Mouse (Mus musculus) spleen, postnatal 4 days (tissue): ENCODE results near the gene Tbcd.
A peak's percentile ranks its signal among the peaks of the same experiment; 100 is the strongest.

Experiments used
- DNase-seq, 2 experiments: peaks; one replicate each; pipeline ENCODE4 v3.0.0; 2022; ENCODE audit warnings: low spot score in 2 of 2

The Tbcd gene

DNA sequence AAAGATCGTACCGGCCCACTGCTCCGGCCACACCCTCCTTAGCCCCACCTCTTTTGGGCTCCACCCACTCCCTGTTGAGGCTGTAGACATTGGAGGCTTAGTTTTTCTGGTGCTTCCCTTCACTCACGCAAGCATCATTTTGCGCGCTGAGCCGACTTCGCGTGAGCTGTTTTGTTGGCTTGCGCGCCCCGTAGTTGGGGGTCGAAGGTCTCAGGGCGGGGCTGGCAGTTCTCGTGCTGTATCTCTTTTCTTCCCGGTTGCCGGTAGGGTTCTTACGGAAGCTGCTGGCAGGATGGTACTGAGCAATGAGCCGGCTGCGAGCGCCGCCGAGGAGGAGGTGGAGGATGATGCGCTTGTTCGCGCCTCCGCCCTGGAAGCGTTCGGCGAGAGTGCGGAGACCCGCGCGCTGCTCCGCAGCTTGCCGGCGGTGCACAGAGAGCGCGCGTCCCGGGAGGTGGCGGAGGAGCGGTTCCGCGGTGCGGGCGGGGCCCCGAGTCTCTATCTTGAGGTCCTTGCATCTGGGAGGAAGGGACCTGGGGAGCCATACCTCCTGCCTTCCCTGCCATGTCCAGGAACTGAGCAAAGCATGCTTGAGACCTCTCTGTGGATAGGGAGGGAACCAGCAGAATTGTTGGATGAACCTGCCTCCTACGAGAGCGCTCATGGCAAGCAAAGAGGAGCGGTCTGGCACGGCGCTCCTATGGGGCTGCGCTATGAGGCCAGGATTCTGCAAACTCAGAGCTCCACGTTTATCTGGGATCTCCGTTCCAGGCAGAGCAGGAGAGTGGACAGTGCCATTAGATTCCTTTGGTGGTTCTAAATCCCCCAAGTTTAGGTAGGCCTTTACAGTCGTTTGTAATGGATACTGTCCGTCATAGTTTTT is at the start of gene Tbcd:
Gene Tbcd, plus strand, starts transcription at position 197 of the 883 bp plus-strand sequence.
- DNase-seq, result peak; percentile 94 to 97

DNA sequence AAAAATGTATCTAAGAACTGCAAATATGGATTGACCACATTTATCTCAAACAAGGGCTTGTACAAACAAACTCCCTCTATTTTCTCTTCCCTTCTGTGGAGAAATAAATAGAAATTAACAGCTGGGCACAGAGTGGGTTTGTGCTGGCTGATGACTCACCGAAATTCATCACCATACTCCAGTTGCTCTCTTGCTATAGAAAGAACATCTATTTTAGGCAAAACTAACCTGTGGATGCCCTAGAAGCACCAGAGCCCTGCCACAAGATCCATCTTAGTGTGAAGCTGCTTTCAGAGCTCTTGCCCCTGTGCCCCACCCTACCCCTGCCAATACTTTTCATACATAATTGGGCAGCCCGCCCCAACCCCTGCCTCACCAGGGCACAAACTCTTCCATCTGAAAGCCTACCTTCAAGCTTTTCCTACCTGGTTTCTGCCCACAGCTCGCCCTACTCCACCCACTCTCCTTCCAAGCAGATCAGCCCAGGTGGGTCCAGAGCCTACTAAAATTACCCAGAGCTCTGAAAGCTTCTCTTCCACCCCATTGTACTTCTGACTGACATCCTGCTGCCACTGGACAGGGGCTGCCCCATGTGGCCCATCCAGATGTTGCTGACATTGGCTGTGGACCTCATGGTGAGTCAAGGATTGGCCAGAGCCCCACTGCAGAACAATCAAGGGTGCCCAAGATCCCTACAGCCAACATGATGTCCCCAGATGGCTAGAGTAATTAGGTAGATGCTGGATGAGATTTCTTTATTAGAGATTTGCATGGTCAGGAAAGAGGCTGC is 44.2 kb upstream of the Tbcd start:
- no peak for DNase-seq

DNA sequence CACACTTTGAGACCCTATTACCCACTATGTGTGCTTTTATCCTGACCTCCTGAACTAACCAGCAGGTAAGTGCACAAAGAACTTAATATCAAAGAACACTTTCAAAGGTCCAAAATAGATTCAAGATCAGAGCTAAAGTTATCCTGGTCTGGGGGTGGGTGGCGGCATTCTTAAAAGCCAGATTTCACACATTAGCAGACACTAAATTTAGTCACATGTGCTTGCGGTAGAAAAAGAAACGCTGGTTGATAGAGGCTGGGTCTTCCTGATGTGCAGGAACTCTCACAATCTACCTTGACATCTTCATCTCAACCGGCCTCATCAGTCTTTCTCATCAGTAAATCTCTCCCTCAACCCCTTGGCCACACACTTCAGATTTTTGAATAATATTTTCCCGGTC is 37.0 kb upstream of the Tbcd start:
- no peak for DNase-seq

DNA sequence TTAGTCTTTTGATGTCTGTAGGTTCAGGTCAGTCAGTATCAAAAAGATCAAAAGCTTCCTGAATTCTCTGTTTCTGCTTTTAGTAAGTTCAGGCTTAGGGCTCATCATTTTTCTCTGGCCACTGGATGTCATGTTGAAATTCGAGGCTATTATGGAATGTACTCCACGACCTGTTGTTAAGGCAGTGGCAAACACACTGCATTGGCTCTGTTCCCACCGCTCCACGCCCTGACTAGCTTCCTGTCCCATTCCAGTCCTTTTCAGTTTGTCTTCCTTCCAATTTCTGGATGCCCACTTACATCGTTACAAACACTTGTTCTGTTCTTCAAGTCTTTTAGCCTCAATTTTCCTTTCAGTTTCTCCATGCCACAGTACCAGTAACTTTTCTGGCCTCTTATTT is 36.4 kb upstream of the Tbcd start:
- DNase-seq, result no peak

DNA sequence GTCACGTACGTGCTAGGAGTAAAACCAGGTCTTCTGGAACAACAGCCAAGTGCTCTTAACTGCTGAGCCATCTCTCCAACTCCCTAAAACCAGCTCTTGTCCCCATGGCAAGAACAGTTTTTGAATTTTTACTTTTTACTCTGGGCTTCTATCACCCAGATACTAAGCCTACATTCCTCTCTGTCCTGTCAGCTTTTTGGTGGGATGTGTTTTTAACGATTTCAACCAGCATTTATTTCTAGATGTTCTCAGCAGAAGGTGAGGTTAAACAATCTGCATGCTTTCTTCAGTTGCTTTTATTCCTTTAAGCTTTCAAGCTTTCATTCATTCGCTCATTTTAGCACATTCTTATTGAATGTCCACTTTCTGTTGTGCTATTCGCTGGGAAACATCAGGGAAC is 33.8 kb upstream of the Tbcd start:
- no peak for DNase-seq

DNA sequence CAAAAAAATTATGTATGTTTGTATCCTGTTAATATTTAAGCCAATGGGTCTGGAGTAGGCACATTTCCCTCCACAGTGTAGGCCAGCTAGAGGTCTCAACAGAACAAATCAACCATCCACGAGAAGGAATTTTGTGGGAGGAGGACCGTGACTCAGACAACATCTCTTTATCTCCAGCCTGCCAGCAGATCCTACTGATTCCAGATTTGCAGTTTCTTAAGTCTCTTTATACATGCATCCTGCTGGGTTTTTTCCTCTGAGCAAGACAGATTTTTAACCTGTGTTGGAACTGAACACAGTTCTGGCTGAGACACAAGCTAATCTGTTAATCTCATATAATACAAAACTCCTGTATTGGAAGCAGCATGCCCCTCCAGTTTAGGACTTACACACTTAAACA is 32.8 kb upstream of the Tbcd start:
- no peak for DNase-seq

DNA sequence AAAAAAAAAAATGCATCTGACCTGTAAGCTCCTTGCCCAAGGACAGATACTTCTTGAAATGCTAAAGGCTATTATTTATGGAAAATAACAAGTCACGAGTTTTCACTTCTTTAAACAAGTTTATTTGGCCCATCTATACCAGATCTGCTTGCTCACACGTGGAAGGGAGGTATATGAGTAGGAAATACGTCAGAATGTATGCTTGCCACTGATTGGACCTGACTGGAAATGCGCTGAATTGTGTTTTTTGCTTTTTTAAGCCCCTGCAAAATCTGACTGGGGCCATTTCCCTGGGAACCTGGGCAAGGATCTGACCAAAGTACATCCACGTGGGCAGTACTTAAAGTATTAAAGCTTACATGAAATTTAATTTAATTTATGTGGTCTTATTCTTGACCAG is 31.4 kb upstream of the Tbcd start:
- no peak for DNase-seq

DNA sequence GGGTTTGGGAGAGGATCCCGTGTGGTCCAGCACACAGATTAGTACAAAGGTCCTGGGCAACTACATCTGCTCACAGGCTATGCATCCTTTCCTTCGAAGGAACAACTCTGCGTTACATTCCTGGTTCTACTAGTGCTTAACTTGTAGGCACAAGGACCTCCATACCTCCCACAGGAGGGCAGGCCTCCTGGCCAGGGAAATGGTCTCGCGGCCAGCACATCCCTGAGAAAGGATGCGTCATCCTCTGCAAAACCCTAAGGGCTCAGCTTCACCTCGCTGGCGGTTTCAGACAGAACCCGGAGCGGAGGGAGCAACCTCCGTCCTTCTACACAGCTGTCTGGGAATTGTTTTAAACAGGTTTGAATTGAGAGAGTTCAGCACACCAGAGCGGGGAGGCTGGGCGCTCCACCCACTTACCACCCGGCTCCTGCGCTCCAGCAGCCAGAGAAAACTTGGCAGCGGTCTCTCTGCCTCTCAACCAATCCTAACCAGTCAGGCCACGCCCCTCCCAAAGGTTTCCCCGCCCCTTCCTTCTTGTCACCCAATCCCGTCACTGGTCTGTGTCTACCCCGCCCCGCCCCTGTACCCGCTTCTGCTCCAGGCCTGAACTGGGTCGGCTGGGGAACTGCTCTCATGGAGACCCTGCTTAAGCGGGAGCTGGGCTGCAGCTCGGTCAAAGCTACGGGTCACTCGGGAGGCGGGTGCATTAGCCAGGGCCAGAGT is 30.8 kb upstream of the Tbcd start, which contains the start of gene Fn3krp:
Gene Fn3krp, plus strand, starts transcription at position 572 of the 723 bp plus-strand sequence.
- DNase-seq, result peak; percentile 99 to 100

DNA sequence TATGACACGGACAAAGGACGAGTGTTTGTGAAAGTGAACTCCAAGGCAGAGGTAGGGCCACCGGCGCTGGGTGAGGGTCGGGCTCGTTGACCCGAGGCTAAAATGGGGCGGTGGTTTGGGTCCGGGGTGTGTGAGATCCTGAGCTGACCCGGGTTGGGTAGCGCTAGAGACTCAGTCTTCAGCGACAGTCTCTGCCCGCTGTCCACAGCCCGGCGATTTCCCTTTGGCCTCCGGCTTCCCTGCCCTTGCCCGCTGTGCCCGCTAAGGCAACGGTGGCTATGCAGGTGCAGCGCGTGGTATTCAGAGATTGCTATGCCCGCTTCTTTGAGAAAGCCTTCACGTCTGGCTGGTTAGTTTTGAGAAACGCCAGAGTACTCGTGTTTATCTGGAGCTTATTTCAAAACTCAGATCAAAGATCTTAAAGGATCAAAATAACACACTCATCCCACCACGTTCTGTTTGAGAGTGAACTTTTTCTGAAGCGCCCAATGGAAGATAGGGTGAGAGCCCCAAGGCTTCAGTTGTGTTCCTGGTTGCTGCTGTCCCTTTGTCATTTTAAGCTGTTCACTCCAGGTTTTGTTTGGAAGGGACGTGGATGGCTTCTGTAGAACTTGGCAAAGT is 30.1 kb upstream of the Tbcd start:
- no peak for DNase-seq

DNA sequence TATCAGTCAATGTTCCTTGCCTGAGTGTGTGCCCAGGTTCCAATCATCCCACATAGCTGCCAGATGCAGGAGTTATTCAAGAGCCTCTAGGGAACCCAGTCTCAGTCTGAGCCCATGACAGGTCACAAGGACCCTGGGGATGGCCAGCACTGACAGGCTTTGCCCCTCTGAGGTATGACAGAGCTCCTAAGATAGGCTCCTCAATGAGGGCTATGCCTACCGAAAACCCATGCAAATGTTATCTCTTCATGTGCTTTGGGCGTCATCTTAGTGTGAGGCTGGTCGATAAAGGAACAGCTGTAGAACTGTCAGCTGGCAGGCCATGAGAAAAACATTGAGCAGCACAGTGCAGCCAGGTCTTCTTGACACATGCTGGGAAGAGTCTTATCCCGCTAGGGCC is 18.4 kb upstream of the Tbcd start:
- peak; percentile 67 to 76 for DNase-seq

DNA sequence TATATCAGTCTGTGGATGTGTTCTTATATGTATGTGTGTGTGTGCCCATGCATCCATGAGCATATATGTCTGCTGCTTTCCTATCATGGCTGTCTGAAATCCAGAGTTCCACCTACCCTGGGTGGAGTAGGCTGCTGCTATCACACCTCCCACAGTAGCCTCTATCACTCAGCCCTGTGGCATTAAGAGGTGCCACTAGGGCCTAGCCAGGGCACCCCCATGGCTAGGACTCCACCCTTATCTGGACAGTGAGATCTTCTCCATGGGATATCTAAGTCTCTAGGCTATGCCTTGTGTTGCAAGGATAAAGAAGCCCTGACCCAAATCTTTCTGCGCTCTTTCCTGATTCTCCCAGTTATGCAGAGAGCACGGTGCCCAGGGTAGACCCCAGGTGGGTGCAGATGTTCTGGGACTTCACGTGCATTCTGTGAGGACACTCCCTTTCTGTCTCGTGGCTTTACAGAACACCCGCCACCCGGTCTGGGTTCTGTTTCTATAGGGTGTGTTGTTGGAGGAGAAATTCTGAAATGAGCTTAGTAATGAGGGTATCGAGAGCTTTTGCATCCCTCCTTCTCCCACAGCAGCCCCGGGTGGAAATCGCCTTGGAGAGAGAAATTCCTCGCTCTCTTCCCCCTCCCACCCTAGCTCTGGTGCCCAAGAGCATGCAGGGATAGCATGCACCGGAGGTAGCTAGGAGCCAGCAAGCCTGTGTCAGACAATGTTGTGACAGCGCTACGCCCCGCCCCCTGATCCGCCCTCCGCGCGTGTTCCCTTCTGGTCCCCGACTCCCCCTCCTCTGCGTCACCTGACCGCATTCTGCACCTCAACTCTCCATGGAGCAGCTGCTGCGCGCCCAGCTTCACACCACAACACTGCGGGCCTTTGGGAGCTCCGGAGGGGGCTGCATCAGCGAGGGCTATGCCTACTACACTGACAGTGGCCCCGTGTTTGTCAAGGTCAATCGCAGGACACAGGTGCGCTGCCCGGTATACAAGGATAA is 17.3 kb upstream of the Tbcd start, which contains the start of gene Fn3k:
Gene Fn3k, plus strand, starts transcription at position 758 of the 1,000 bp plus-strand sequence.
- peak; percentile 91 to 94 for DNase-seq

DNA sequence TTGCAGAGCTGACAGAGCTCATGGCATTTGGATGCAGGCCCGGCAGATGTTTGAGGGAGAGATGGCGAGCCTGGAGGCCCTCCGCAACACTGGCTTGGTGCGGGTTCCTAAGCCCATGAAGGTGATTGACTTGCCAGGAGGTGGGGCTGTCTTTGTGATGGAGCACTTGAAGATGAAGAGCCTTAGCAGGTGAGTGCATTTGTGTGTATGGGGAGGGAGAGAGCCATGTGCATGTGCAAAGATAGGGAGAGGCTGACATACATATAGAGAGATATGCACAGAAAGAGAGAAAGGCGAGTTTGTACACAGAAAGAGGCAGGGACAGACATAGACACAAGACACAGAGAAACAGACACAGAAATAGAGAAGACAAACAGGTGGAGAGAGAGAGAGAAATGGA is 14.5 kb upstream of the Tbcd start:
- peak in 1 of 2 experiments; percentile 22 for DNase-seq

DNA sequence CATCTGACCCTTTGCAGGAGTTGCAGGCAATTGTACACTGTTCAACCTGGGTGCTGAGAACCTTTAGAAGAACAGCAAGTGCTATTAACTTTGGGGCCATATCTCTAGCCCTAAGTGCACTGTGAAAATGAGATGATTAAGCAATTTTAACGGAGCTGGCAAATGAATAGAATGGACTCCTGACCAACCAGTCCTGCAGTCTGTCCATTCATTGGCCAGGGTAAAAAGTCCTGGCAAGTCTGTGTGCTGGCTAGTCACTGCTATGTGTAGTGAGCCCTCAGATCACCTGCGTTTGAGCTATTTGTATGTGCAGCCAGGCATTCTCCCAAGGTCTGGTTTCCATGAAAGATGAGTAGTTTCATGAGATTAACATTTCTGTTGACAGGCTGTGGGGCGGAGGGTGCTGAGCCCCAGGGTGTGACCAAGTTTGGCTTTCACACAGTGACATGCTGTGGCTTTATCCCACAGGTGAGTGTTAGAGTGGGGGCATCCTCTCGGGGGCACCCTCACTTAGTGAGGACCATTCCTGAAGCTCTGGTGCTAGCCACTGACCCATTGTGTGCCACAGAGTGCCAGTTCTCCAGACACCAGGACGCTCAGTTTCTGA is 12.0 kb upstream of the Tbcd start:
- no peak for DNase-seq

DNA sequence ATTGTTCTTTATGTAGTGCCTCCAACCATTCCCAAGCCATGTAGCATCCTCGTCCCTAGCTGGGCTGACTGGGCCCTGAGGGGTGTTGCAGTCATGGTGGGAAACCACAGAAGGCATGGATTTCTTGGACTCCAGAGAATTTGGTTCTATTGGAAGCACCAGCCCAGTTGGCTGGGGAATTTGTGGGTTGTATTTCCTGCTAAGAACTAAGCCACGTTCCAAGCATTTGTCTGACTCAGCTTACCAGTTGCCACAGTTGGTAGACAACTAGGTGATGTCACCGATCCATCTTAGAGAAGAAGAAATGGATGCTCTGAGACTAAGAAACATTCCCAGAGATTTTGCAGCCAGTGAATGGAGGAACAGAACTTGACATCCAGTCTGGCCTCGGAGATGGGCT is 10.1 kb upstream of the Tbcd start:
- DNase-seq, result no peak

DNA sequence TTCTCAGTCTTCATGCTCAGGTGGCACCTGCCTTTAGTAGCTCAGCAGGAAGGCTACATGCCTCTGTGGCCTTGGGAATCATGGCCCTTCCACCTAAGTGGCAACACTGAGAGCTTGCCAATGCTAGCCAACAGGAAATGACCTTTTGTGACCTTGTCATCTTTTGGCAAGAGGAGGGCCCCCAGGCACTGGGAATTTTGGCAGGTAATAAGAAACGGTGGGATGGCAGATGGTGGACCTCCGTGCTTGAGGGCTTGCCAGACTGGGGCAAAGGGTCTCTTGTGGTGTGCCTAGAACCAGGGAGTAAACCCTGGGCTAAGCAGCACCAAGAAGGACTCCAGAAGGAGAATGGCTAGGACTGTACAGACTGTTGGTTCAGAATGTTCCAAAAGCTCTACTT is 9.7 kb upstream of the Tbcd start:
- no peak for DNase-seq

DNA sequence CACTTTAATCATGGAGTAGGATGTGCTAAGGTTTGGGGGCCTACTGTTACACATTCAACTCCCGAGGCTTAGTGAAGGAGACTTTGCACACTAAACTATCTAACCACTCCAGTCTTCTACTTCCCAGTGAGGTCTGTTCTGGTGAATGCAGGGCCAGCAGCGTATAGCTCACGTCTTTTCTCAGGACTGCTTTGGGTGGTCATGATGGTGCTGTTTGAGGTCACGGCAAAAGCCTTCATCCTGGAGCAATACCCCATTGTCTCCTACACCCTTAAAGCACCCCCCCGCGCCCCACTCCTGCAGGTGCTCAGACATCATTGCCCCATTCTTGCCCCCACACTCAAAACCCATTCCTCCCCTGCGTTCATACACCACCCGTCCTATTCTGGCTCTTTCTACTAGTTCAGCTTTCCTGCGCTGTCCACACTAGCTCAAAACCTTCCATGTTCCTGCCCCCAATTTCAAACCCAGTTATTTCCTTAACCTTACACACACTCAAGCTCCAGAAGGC is 478 bp upstream of the Tbcd start:
- DNase-seq, result no peak

DNA sequence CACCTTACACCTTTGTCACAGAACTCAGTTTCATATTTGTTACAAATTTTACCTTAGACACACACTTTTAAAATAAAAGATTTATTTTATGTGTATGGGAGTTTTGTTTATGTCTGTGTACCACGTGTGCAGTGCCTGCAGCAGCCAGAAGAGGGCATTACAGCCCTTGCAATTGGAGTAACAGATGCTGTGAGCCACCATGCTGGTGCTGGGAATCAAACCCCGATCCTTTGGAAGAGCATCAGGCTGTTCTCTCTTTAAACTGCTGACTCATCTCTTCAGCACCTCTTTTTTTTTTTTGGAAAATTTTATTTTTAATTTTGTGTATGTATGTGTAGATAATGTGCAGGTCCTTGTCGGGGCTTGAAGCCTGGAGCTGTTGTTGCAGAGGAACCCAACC is 6.1 kb downstream of the Tbcd start:
- no peak for DNase-seq

DNA sequence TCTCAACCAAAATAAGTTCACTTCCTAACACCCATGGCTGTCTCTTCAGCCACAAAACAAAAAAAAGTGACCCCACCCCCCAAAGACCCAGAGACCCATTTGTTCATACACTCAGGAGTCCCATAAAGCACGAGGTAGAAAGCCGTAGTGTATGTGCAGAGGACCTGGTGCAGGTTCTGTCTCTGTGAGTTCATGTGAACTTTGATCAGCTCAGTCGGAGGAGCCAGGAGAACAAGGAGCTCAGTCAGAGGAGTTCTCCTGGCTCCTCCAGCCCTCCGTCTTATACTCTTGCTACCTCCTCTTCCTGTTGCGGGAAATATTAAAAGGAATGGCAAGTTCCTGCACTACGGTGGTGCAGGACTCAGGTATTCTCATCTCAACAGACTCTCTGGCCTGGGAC is 15.7 kb downstream of the Tbcd start:
- no peak for DNase-seq

DNA sequence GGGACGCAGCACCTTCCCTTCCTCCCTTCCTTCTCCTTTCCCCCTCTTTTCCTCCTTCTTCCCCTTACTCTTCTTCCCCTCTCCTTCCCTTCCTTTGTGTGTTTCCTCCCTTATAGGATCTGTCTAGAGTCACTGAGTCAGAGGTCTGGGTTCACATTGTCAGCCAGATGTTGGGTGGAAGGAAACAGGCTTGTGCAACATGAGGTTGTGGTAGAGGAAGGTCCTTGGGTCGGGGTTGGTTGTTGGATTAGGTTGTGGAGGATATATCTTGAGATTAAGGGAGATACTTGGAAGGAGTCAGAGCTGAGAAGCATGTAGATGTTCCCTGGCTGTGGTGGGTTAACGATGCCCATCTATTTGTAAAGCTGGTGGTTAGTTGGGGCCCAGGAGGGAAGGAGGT is 23.1 kb downstream of the Tbcd start:
- no peak for DNase-seq
